Mouse (Mus musculus) forebrain, postnatal 0 days (tissue): Measurements from ENCODE around the gene Clcn1. TPM values are rescaled to one million over a fixed set of nuclear protein-coding genes. Genes with fewer than 3 reads are reported as not detected.

ENCODE experiments used
- ATAC-seq: fragments of 200-750 bp; cut with Nextera tagmentation; 2 replicates; pipeline ENCODE4 v1.8.0; 2017; ENCODE audit warnings: mild to moderate bottlenecking, moderate library complexity
- DNase-seq: peaks from one replicate; pipeline ENCODE4 v3.0.0-alpha.2; 2015
- H3K27ac ChIP-seq: fragments of 300-500 bp; sonication (generic); 2 replicates; pipeline ENCODE4 v1.5.1; 2014; ENCODE audit warnings: low read depth, mild to moderate bottlenecking, antibody characterized with exemption, low read length, moderate library complexity, mixed read lengths
- H3K27me3 ChIP-seq: fragments of 300-500 bp; sonication (generic); 2 replicates; pipeline ENCODE4 v1.6.1; 2014; ENCODE audit warnings: mild to moderate bottlenecking, low read length, mixed read lengths; ENCODE audit not compliant: insufficient read depth
- H3K36me3 ChIP-seq: fragments of 300-500 bp; sonication (generic); 2 replicates; pipeline ENCODE4 v1.6.1; 2014; ENCODE audit warnings: mild to moderate bottlenecking, moderate library complexity; ENCODE audit not compliant: insufficient read depth
- H3K4me1 ChIP-seq: fragments of 300-500 bp; sonication (generic); 2 replicates; pipeline ENCODE4 v1.6.1; 2014; ENCODE audit warnings: antibody characterized with exemption; ENCODE audit not compliant: insufficient read depth
- H3K4me2 ChIP-seq: fragments of 300-500 bp; sonication (generic); 2 replicates; pipeline ENCODE4 v1.6.1; 2014; ENCODE audit warnings: low read depth, mild to moderate bottlenecking, moderate library complexity
- H3K4me3 ChIP-seq: fragments of 300-500 bp; sonication (generic); 2 replicates; pipeline ENCODE4 v1.5.1; 2014; ENCODE audit warnings: low read depth, low read length, mixed read lengths
- H3K9ac ChIP-seq: fragments of 300-500 bp; sonication (generic); 2 replicates; pipeline ENCODE4 v1.6.1; 2014; ENCODE audit warnings: mild to moderate bottlenecking
- H3K9me3 ChIP-seq: fragments of 300-500 bp; sonication (generic); 2 replicates; pipeline ENCODE4 v1.6.1; 2016; ENCODE audit warnings: low read length
- CTCF ChIP-seq: sonication (generic); IDR thresholded peaks from 2 replicates; pipeline ENCODE4 v1.5.1; 2016; ENCODE audit warnings: antibody characterized with exemption, control low read depth, low read depth
- WGBS: fragments of 180-500 bp; shearing (Covaris S2); extraction: QIAGEN DNeasy Blood & Tissue Kit; methylation state at CpG from one replicate; pipeline ENCODE4 v1.1.7; 2014; 5-methylcytosine and 5-hydroxymethylcytosine counted together
- polyA plus RNA-seq: library from polyadenylated mRNA; unstranded; fragments of >200 nt; fragmentation: Nextera tagmentation; extraction: Ambion mirVana; gene quantifications from 2 replicates; pipeline ENCODE4 v1.2.1, GENCODE M21; 2015
- total RNA-seq: library from RNA; depleted of rRNA; stranded (reverse); fragments of >200 nt; gene quantifications from 2 replicates; pipeline ENCODE4 v1.2.3, GENCODE M21; 2014

The Clcn1 gene
- total and polyA plus RNA-seq, 2 experiments from 2014 or later: 0.74 to 3.3 TPM

DNA sequence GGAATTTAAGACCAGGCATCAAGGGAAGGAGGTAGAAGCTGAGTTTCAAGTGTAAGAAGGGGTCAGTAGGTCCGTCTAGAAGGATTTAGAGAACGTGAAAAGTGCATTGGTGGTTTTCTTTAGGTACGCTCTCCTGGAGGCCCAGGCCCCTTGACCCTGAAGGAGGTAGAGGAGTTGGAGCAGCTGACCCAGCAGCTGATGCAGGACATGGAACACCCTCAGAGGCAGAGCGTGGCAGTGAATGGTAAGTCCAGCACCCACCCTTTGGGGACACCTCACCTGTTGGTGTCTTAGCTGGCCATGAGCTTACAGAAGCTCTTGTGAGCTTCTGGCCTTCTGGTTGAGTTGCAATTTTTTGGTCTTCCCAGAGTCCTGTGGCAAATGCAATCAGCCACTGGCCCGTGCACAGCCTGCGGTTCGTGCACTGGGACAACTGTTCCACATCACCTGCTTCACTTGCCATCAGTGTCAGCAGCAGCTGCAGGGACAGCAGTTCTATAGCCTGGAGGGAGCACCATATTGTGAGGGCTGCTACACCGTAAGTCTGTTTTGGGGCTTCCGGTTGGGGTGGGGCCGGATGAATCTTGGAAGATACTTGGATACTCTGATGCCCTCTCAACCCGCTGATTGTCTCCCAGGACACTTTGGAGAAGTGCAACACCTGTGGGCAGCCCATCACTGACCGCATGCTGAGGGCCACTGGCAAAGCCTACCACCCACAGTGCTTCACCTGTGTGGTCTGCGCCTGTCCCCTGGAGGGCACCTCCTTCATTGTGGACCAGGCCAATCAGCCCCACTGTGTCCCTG, 69.5 kb downstream of the Clcn1 start:
- 92% methylated on average over 13 of the region's 13 CpGs for WGBS
- Histone ChIP-seq H3K9me3 (no peaks in the 10 kb centered on the region), H3K4me2 (no peak overlapping the region), H3K4me1 (peaks cover 3% of the 10 kb centered on the region; the same call in 1 of the 2 replicates), H3K4me3 (no peak overlapping the region), H3K36me3 (peaks cover 46% of the 10 kb centered on the region), H3K27me3 (no peaks in the 10 kb centered on the region), H3K9ac (no peak overlapping the region), H3K27ac (no peak overlapping the region)
- DNase-seq (no peak), ATAC-seq (no peak)
- no peak for TF ChIP-seq CTCF

DNA sequence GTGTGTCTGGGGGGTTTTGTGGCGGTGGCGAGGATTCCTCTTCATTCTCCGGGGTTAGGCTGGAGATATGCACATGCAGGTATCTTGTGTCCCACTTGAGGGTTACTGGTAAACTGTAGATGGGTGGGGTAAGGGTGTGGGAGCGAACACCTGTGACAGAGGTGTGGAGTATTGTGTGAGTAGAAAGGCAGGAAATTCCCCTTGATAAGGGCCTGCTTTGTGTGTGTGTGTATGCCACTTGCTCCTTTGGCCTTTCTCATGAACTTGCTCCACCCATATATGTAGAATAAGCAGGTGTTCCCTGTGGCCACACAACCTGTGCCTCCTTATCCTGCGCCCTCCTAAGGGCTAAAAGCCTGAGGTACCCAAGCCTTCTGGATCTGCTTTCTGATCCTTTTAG, 70.4 kb downstream of the Clcn1 start:
- no peak for DNase-seq
- Histone ChIP-seq H3K27me3 (no peaks in the 10 kb centered on the region), H3K4me1 (no peaks in the 10 kb centered on the region), H3K27ac (no peak overlapping the region), H3K4me3 (no peak overlapping the region), H3K9me3 (no peaks in the 10 kb centered on the region), H3K36me3 (peaks cover 50% of the 10 kb centered on the region), H3K4me2 (no peak overlapping the region), H3K9ac (no peak overlapping the region)
- WGBS: 95% methylated on average over 5 of the region's 5 CpGs
- no peak for ATAC-seq
- TF ChIP-seq CTCF: no peak

- H3K27ac ChIP-seq: no peak overlapping the region
- ATAC-seq: no peak
- no peak for DNase-seq
- no peaks in the 10 kb centered on the region for H3K9me3 ChIP-seq
- no peak overlapping the region for H3K4me2 ChIP-seq
- no peak for TF ChIP-seq CTCF
- H3K36me3 ChIP-seq: peaks cover 47% of the 10 kb centered on the region
- H3K4me3 ChIP-seq: no peak overlapping the region
- no peak overlapping the region for H3K9ac ChIP-seq
- H3K4me1 ChIP-seq: no peaks in the 10 kb centered on the region
- 61% methylated on average over 6 of the region's 6 CpGs for WGBS
- H3K27me3 ChIP-seq: no peaks in the 10 kb centered on the region
Observed at GRCm38 (mm10) chr6:42357901-42358300, 71.4 kb downstream of the Clcn1 start.

DNA sequence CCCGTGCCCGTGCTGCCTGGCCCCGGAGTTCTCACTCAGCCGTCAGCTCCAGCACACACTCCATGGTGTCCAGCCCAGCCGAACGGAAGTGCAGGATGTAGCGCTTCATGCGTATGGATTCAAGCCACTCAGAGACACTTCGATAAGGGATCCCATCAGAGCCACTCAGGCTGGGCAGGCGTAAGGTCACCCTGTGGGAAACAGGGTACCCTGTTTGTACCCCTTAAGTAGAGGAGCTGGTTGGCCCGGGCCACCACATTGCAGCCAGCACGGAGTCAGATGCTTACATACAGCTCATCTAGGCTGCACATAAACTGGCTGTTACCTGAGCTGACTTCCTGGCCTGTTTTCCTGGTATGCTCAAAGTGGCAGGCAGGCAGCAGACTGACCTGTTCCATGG, 72.4 kb downstream of the Clcn1 start:
- H3K36me3 ChIP-seq: peaks cover 47% of the 10 kb centered on the region

DNA sequence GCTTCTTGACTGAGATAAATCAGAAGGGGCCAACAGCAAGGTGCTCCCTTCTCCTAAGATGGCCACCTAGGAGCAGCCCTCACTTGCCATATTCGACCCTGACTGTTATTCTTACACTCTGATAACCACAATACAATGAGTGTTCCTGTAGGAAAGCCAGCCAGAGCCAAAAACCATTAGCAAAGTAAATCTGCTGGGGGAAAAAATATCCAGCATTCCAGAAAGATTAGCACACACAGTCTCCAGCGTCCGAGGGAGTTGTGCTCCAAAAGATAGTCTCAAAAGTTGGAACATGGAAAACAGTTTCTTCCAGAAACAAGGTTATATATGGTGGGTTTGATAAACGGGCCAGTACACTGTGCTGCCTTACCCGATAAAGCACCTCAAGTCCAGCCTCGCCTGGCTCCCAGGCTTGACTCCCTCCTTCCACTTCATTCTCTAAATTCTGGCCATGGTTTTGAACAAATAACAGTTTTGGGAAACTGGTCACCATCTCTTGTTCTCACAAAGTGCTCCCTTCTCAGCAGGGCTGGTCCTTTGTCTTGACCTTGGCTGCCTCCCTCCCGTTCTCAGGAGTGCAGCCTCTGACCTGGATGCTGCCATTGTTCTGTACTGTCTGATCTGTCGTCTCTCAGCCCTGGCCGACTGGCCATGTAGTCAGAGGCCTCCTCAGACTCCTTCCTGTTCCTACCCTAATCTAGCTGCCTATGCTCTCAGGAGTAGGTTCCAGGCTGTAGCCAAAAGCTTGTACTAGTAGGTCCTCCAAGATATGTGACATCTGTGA, 73.1 kb downstream of the Clcn1 start:
- Histone ChIP-seq H3K9me3 (no peaks in the 10 kb centered on the region), H3K4me3 (no peak overlapping the region), H3K27me3 (no peaks in the 10 kb centered on the region), H3K4me2 (no peak overlapping the region), H3K9ac (no peak overlapping the region), H3K4me1 (no peaks in the 10 kb centered on the region), H3K36me3 (peaks cover 47% of the 10 kb centered on the region), H3K27ac (no peak overlapping the region)
- no peak for TF ChIP-seq CTCF
- no peak for DNase-seq
- 79% methylated on average over 9 of the region's 9 CpGs for WGBS
- ATAC-seq: no peak

More for the DNA sequence above, 72.4 kb downstream of the Clcn1 start:
- Histone ChIP-seq H3K4me1 (no peaks in the 10 kb centered on the region), H3K9ac (no peak overlapping the region), H3K9me3 (no peaks in the 10 kb centered on the region), H3K4me2 (no peak overlapping the region), H3K27me3 (no peaks in the 10 kb centered on the region), H3K4me3 (no peak overlapping the region), H3K27ac (no peak overlapping the region)
- ATAC-seq: no peak
- DNase-seq: no peak
- no peak for TF ChIP-seq CTCF
- WGBS: 91% methylated on average over 12 of the region's 12 CpGs

- no peak overlapping the region for H3K27ac ChIP-seq
- DNase-seq (no peak), ATAC-seq (no peak)
- 95% methylated on average over 6 of the region's 6 CpGs for WGBS
- TF ChIP-seq CTCF: no peak
- no peaks in the 10 kb centered on the region for H3K9me3 ChIP-seq
- H3K4me1 ChIP-seq: no peaks in the 10 kb centered on the region
- no peak overlapping the region for H3K4me2 ChIP-seq
- H3K4me3 ChIP-seq: no peak overlapping the region
- H3K27me3 ChIP-seq: no peaks in the 10 kb centered on the region
- peaks cover 47% of the 10 kb centered on the region for H3K36me3 ChIP-seq
- H3K9ac ChIP-seq: no peak overlapping the region
Observed at GRCm38 (mm10) chr6:42360231-42360840, 73.9 kb downstream of the Clcn1 start.
